9 mouse cellular contexts compared by ENCODE assay signal in genomic region chr11:99463155-99463554, GRCm38 (mm10). TPM values are rescaled to one million over a fixed set of nuclear protein-coding genes. Genes with fewer than 3 reads are reported as not detected.
DNase-seq lines count a peak whose midpoint lies in the region; ATAC-seq and TF ChIP-seq lines count a peak whose summit lies in the region.
"Had no signal": no experiment of that assay in that cellular context is flagged by ENCODE, and none has a peak within 500 bp of the region (broad histone marks: within the 10 kb centered on the region; RNA-seq: fewer than 3 reads in every experiment).

No protein-coding gene starts in this region.

- no peaks in the 10 kb centered on the region for H3K36me3 ChIP-seq in intestine, embryonic 14.5 days (ENCODE audit: control insufficient read depth, insufficient read depth, low read length)
- H3K36me3 ChIP-seq in intestine, embryonic 16.5 days (ENCODE audit: control insufficient read depth, insufficient read depth, low read length): no peaks in the 10 kb centered on the region
- H3K36me3 ChIP-seq in heart, postnatal 0 days (replicated peaks; ENCODE audit: control insufficient read depth, insufficient read depth, low read length): no peaks in the 10 kb centered on the region
- H3K36me3 ChIP-seq in midbrain, postnatal 0 days (ENCODE audit: insufficient read depth, low read length): no peaks in the 10 kb centered on the region

- peak; percentile 64 for TF ChIP-seq CTCF in Patski (IDR thresholded peaks at IDR 0.05)
- peak; percentile 89 for TF ChIP-seq CTCF in heart, postnatal 0 days (IDR thresholded peaks at IDR 0.05; ENCODE audit: low read depth)
- TF ChIP-seq CTCF in midbrain, postnatal 0 days (IDR thresholded peaks at IDR 0.05): peak; percentile 99

- no peak overlapping the region for H3K4me3 ChIP-seq in intestine, embryonic 14.5 days (ENCODE audit: low read depth, low read length)
- H3K4me3 ChIP-seq in intestine, embryonic 16.5 days (ENCODE audit: low read length): no peak overlapping the region
- no peak overlapping the region for H3K4me3 ChIP-seq in heart, postnatal 0 days (ENCODE audit: low read depth, low read length)
- H3K4me3 ChIP-seq in midbrain, postnatal 0 days (ENCODE audit: low read depth, low read length): no peak overlapping the region
- H3K4me3 ChIP-seq: erythroblast, embryonic 14.5 days had no signal

- no peak overlapping the region for H3K4me2 ChIP-seq in intestine, embryonic 14.5 days (ENCODE audit: low read length)
- H3K4me2 ChIP-seq in intestine, embryonic 16.5 days (ENCODE audit: low read depth, low read length): no peak overlapping the region
- no peak overlapping the region for H3K4me2 ChIP-seq in heart, postnatal 0 days (ENCODE audit: low read depth, low read length)
- H3K4me2 ChIP-seq in midbrain, postnatal 0 days (ENCODE audit: low read depth, low read length, poor library complexity, severe bottlenecking): no peak overlapping the region

- no peak for ATAC-seq in intestine, embryonic 14.5 days (replicated peaks; ENCODE audit: low FRiP score, low TSS enrichment, low read depth)
- ATAC-seq in intestine, embryonic 16.5 days: no peak
- ATAC-seq in Patski: no peak
- no peak for ATAC-seq in heart, postnatal 0 days (ENCODE audit: insufficient read depth, low read depth)
- ATAC-seq in midbrain, postnatal 0 days (ENCODE audit: low FRiP score): no peak

- TF ChIP-seq EP300 in heart, postnatal 0 days (IDR thresholded peaks at IDR 0.05; ENCODE audit: low read depth): no peak

- in situ Hi-C loops in Patski (cut with MboI; ENCODE audit: low pct_unique_long_range_greater_than_20kb): loop anchor here (5.0 kb wide), 3 partner anchors 51 to 834 kb away; no protein-coding TSS in a partner anchor

- DNase-seq in intestine, embryonic 14.5 days (ENCODE audit: low spot score): peak; percentile 88
- no peak for DNase-seq in Patski (ENCODE audit: low read depth, low spot score)
- peak; percentile 64 to 82 for DNase-seq in cerebellum, postnatal 25 days
- peak; percentile 74 for DNase-seq in heart, postnatal 0 days (ENCODE audit: low spot score)
- DNase-seq in layer of hippocampus, postnatal 14 days (ENCODE audit: low spot score in 2 of 2): peak; percentile 64 to 76
- DNase-seq in midbrain, postnatal 0 days (ENCODE audit: low spot score): peak; percentile 89
- DNase-seq in thymus, postnatal 0 days (ENCODE audit: low spot score): peak; percentile 57

- H3K27me3 ChIP-seq in intestine, embryonic 14.5 days (replicated peaks; ENCODE audit: control insufficient read depth, insufficient read depth, low read length): no peaks in the 10 kb centered on the region
- no peaks in the 10 kb centered on the region for H3K27me3 ChIP-seq in intestine, embryonic 16.5 days (replicated peaks; ENCODE audit: control insufficient read depth, insufficient read depth, low read length)
- no peaks in the 10 kb centered on the region for H3K27me3 ChIP-seq in Patski
- H3K27me3 ChIP-seq in heart, postnatal 0 days (ENCODE audit: control insufficient read depth, insufficient read depth, low read length): no peaks in the 10 kb centered on the region
- no peaks in the 10 kb centered on the region for H3K27me3 ChIP-seq in midbrain, postnatal 0 days (ENCODE audit: insufficient read depth, low read length)

- CTCF ChIA-PET in Patski (lab: Charles Lee): interaction anchor here (1.6 to 2.3 kb wide), 6 partner anchors 51 to 835 kb away, joined by 5 to 14 read pairs (median 9); no protein-coding TSS in a partner anchor

- 12% methylated on average over 8 of the region's 8 CpGs for WGBS in intestine, embryonic 14.5 days
- WGBS in intestine, embryonic 16.5 days: 11% methylated on average over 8 of the region's 8 CpGs
- 6% methylated on average over 8 of the region's 8 CpGs for WGBS in heart, postnatal 0 days
- WGBS in midbrain, postnatal 0 days: 13% methylated on average over 8 of the region's 8 CpGs

- no peak overlapping the region for H3K9ac ChIP-seq in intestine, embryonic 14.5 days (ENCODE audit: low read length)
- H3K9ac ChIP-seq in intestine, embryonic 16.5 days (ENCODE audit: low read depth, low read length): no peak overlapping the region
- H3K9ac ChIP-seq in heart, postnatal 0 days (replicated peaks; ENCODE audit: low read depth, low read length): no peak overlapping the region
- no peak overlapping the region for H3K9ac ChIP-seq in midbrain, postnatal 0 days (replicated peaks; ENCODE audit: low read length, poor library complexity, severe bottlenecking)

- H3K9me3 ChIP-seq in intestine, embryonic 14.5 days (ENCODE audit: control insufficient read depth, low read length): no peaks in the 10 kb centered on the region
- H3K9me3 ChIP-seq in intestine, embryonic 16.5 days (ENCODE audit: control insufficient read depth, low read length): no peaks in the 10 kb centered on the region
- no peaks in the 10 kb centered on the region for H3K9me3 ChIP-seq in heart, postnatal 0 days (replicated peaks; ENCODE audit: control insufficient read depth, low read length)
- no peaks in the 10 kb centered on the region for H3K9me3 ChIP-seq in midbrain, postnatal 0 days (ENCODE audit: low read length)

- H3K27ac ChIP-seq in intestine, embryonic 14.5 days (ENCODE audit: low read depth): no peak overlapping the region
- H3K27ac ChIP-seq in intestine, embryonic 16.5 days (ENCODE audit: low read length): no peak overlapping the region
- H3K27ac ChIP-seq in heart, postnatal 0 days (ENCODE audit: low read depth): no peak overlapping the region
- H3K27ac ChIP-seq in midbrain, postnatal 0 days (ENCODE audit: low read depth, low read length): no peak overlapping the region

- 0 out of 2 replicates have a peak, but pooled peaks cover 3% of the 10 kb centered on the region for H3K4me1 ChIP-seq in intestine, embryonic 14.5 days (replicated peaks; ENCODE audit: control insufficient read depth, insufficient read depth, low read length)
- H3K4me1 ChIP-seq in intestine, embryonic 16.5 days (ENCODE audit: control insufficient read depth, insufficient read depth, low read length): peaks cover 8% of the 10 kb centered on the region; the same call in 1 of the 2 replicates
- H3K4me1 ChIP-seq in heart, postnatal 0 days (ENCODE audit: control insufficient read depth, insufficient read depth): no peaks in the 10 kb centered on the region
- no peaks in the 10 kb centered on the region; the same call in 1 of the 2 replicates for H3K4me1 ChIP-seq in midbrain, postnatal 0 days (ENCODE audit: insufficient read depth, low read length)

- POLR2A ChIA-PET in Patski (lab: Charles Lee): no interaction called here

RNA-seq across cellular contexts. Expression of gene Krt20, which starts 25.2 kb away (rescaled TPM):
- 16.5 and 17.1 TPM in 2 replicates for polyA plus RNA-seq in intestine, embryonic 14.5 days (2014; fragmentation: Nextera tagmentation; extraction: Ambion mirVana)
- polyA plus RNA-seq in intestine, embryonic 16.5 days (2015; fragmentation: Nextera tagmentation; extraction: Ambion mirVana): 101 and 110 TPM in 2 replicates
- polyA plus RNA-seq in Patski (2021): not detected
- not detected in 2 replicates for total RNA-seq in heart, postnatal 0 days (2014; rRNA removed; ENCODE audit: low replicate concordance)
- 0.26 and 0.38 TPM in 2 replicates for polyA plus RNA-seq in heart, postnatal 0 days (2015; fragmentation: Nextera tagmentation; extraction: Ambion mirVana)
- not detected for total RNA-seq in layer of hippocampus, postnatal 14 days (2021)
- total RNA-seq in midbrain, postnatal 0 days (2014; rRNA removed): not detected in 2 replicates
- polyA plus RNA-seq in midbrain, postnatal 0 days (2015; fragmentation: Nextera tagmentation; extraction: Ambion mirVana): 0.13 and 0.36 TPM in 2 replicates
- 1.6 TPM in 2 replicates for polyA plus RNA-seq in thymus, postnatal 0 days (2015; fragmentation: Nextera tagmentation; extraction: Ambion mirVana)
- polyA plus RNA-seq: erythroblast, embryonic 14.5 days had no signal

RNA-seq across cellular contexts. Expression of gene Krt23, which starts 29.8 kb away (rescaled TPM):
- polyA plus RNA-seq in intestine, embryonic 14.5 days (2014; fragmentation: Nextera tagmentation; extraction: Ambion mirVana): 6.0 and 9.2 TPM in 2 replicates
- polyA plus RNA-seq in intestine, embryonic 16.5 days (2015; fragmentation: Nextera tagmentation; extraction: Ambion mirVana): 18.4 and 19.6 TPM in 2 replicates
- polyA plus RNA-seq in Patski (2021): 0.09 TPM
- not detected in 2 replicates for total RNA-seq in heart, postnatal 0 days (2014; rRNA removed; ENCODE audit: low replicate concordance)
- polyA plus RNA-seq in heart, postnatal 0 days (2015; fragmentation: Nextera tagmentation; extraction: Ambion mirVana): 0.07 and 0.12 TPM in 2 replicates
- not detected for total RNA-seq in layer of hippocampus, postnatal 14 days (2021)
- total RNA-seq in midbrain, postnatal 0 days (2014; rRNA removed): 0.16 TPM in 1 of 2 replicates, not detected in the other
- 0.32 TPM in 1 of 2 replicates, not detected in the other for polyA plus RNA-seq in midbrain, postnatal 0 days (2015; fragmentation: Nextera tagmentation; extraction: Ambion mirVana)
- polyA plus RNA-seq in thymus, postnatal 0 days (2015; fragmentation: Nextera tagmentation; extraction: Ambion mirVana): 1.8 and 2.4 TPM in 2 replicates
- polyA plus RNA-seq: erythroblast, embryonic 14.5 days had no signal

RNA-seq across cellular contexts. Expression of gene Krt12, which starts 41.1 kb away (rescaled TPM):
- not detected in 2 replicates for polyA plus RNA-seq in intestine, embryonic 14.5 days (2014; fragmentation: Nextera tagmentation; extraction: Ambion mirVana)
- polyA plus RNA-seq in intestine, embryonic 16.5 days (2015; fragmentation: Nextera tagmentation; extraction: Ambion mirVana): not detected in 2 replicates
- not detected for polyA plus RNA-seq in Patski (2021)
- total RNA-seq in heart, postnatal 0 days (2014; rRNA removed; ENCODE audit: low replicate concordance): not detected in 2 replicates
- polyA plus RNA-seq in heart, postnatal 0 days (2015; fragmentation: Nextera tagmentation; extraction: Ambion mirVana): not detected in 2 replicates
- total RNA-seq in layer of hippocampus, postnatal 14 days (2021): 1 to 10 TPM; 1.1 to 1.5 TPM
- 2.0 TPM in 1 of 2 replicates, not detected in the other for total RNA-seq in midbrain, postnatal 0 days (2014; rRNA removed)
- polyA plus RNA-seq in midbrain, postnatal 0 days (2015; fragmentation: Nextera tagmentation; extraction: Ambion mirVana): 0.21 and 0.31 TPM in 2 replicates
- 0.52 and 0.63 TPM in 2 replicates for polyA plus RNA-seq in thymus, postnatal 0 days (2015; fragmentation: Nextera tagmentation; extraction: Ambion mirVana)
- polyA plus RNA-seq: erythroblast, embryonic 14.5 days had no signal

RNA-seq across cellular contexts. Expression of gene Krt39, which starts 58.0 kb away (rescaled TPM):
- polyA plus RNA-seq in intestine, embryonic 14.5 days (2014; fragmentation: Nextera tagmentation; extraction: Ambion mirVana): not detected in 2 replicates
- polyA plus RNA-seq in intestine, embryonic 16.5 days (2015; fragmentation: Nextera tagmentation; extraction: Ambion mirVana): not detected in 2 replicates
- 0.08 TPM for polyA plus RNA-seq in Patski (2021)
- not detected in 2 replicates for total RNA-seq in heart, postnatal 0 days (2014; rRNA removed; ENCODE audit: low replicate concordance)
- not detected in 2 replicates for polyA plus RNA-seq in heart, postnatal 0 days (2015; fragmentation: Nextera tagmentation; extraction: Ambion mirVana)
- total RNA-seq in layer of hippocampus, postnatal 14 days (2021): not detected
- not detected in 2 replicates for total RNA-seq in midbrain, postnatal 0 days (2014; rRNA removed)
- polyA plus RNA-seq in midbrain, postnatal 0 days (2015; fragmentation: Nextera tagmentation; extraction: Ambion mirVana): not detected in 2 replicates
- not detected in 2 replicates for polyA plus RNA-seq in thymus, postnatal 0 days (2015; fragmentation: Nextera tagmentation; extraction: Ambion mirVana)
- polyA plus RNA-seq: erythroblast, embryonic 14.5 days had no signal
